In the genomic region with DNA sequence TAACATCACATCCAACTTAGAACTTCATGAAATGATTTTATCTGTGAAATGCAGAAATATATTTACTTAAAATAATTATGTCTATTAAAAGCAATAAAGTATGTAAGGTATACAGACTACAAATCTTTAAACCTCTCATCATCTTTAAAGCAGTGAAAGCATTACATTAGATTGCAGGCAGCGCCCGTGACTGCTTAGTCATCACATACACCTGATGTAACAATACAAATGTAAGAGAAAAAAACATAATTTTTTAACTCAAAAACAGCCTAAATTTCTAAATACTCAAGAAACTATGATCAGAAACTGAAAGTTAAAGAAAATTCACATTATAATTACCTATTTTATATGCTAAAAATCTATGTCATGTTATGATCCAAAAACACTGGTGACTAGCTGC, we compare ENCODE assay signal across 10 mouse cellular contexts. TPM values are rescaled to one million over a fixed set of nuclear protein-coding genes. Genes with fewer than 3 reads are reported as not detected.
A peak's percentile ranks its signal among the peaks of the same experiment; 100 is the strongest.
DNase-seq lines count a peak whose midpoint lies in the region; ATAC-seq and TF ChIP-seq lines count a peak whose summit lies in the region.
"Had no signal": no experiment of that assay in that cellular context is flagged by ENCODE, and none has a peak within 500 bp of the region (broad histone marks: within the 10 kb centered on the region; RNA-seq: fewer than 3 reads in every experiment).

No protein-coding gene starts in this region.

- H3K9me3 ChIP-seq in heart, embryonic 16.5 days (replicated peaks; ENCODE audit: control insufficient read depth, low read length) = no peaks in the 10 kb centered on the region
- H3K9me3 ChIP-seq in heart, embryonic 10.5 days = no peaks in the 10 kb centered on the region
- no peaks in the 10 kb centered on the region for H3K9me3 ChIP-seq in limb, embryonic 10.5 days (replicated peaks)
- no peaks in the 10 kb centered on the region for H3K9me3 ChIP-seq in stomach, embryonic 16.5 days (replicated peaks; ENCODE audit: control insufficient read depth, low read length)
- H3K9me3 ChIP-seq: liver, embryonic 15.5 days had no signal

- DNase-seq in heart, embryonic 10.5 days (ENCODE audit: low spot score) = no peak
- peak; percentile 1 for DNase-seq in thymus, postnatal 14 days
- DNase-seq in thymus, adult 2 months = no peak
- DNase-seq in limb, embryonic 10.5 days (ENCODE audit: low spot score) = peak; percentile 14
- no peak for DNase-seq in spleen, postnatal 36 days (ENCODE audit: low spot score in 2 of 2)
- DNase-seq in embryo, embryonic 10.5 days (ENCODE audit: low spot score) = no peak
- DNase-seq: heart, adult 11 months had no signal

- no peak overlapping the region for H3K27ac ChIP-seq in heart, embryonic 16.5 days (ENCODE audit: low read length)
- no peak overlapping the region for H3K27ac ChIP-seq in heart, embryonic 10.5 days
- no peak overlapping the region for H3K27ac ChIP-seq in thymus, adult 2 months (ENCODE audit: control insufficient read depth, insufficient read depth, low read length)
- H3K27ac ChIP-seq in limb, embryonic 10.5 days = no peak overlapping the region
- no peak overlapping the region for H3K27ac ChIP-seq in stomach, embryonic 16.5 days (ENCODE audit: low read length)

- H3K36me3 ChIP-seq in heart, embryonic 16.5 days (ENCODE audit: control insufficient read depth, insufficient read depth) = peaks cover 26% of the 10 kb centered on the region
- peaks cover 50% of the 10 kb centered on the region for H3K36me3 ChIP-seq in heart, embryonic 10.5 days
- peaks cover 48% of the 10 kb centered on the region for H3K36me3 ChIP-seq in thymus, adult 2 months (ENCODE audit: control insufficient read depth, insufficient read depth, low read length)
- H3K36me3 ChIP-seq in limb, embryonic 10.5 days = peaks cover 73% of the 10 kb centered on the region
- peaks cover 16% of the 10 kb centered on the region for H3K36me3 ChIP-seq in stomach, embryonic 16.5 days (ENCODE audit: control insufficient read depth, insufficient read depth, low read length)

- no peaks in the 10 kb centered on the region for H3K27me3 ChIP-seq in heart, embryonic 16.5 days (ENCODE audit: control insufficient read depth, insufficient read depth, low read length)
- no peaks in the 10 kb centered on the region for H3K27me3 ChIP-seq in heart, embryonic 10.5 days (ENCODE audit: insufficient read depth, poor library complexity, severe bottlenecking)
- no peaks in the 10 kb centered on the region for H3K27me3 ChIP-seq in thymus, adult 2 months (ENCODE audit: control insufficient read depth, insufficient read depth, low read length)
- H3K27me3 ChIP-seq in limb, embryonic 10.5 days (ENCODE audit: low read depth, poor library complexity, severe bottlenecking) = no peaks in the 10 kb centered on the region
- H3K27me3 ChIP-seq in stomach, embryonic 16.5 days (ENCODE audit: control insufficient read depth, insufficient read depth, low read length) = no peaks in the 10 kb centered on the region
- H3K27me3 ChIP-seq: liver, embryonic 15.5 days had no signal

- ATAC-seq in heart, embryonic 16.5 days (replicated peaks; ENCODE audit: extremely low read depth, insufficient read depth, low FRiP score) = no peak
- no peak for ATAC-seq in stomach, embryonic 16.5 days (ENCODE audit: insufficient read depth, low FRiP score)

- TF ChIP-seq CTCF in thymus, adult 2 months (IDR thresholded peaks at IDR 0.05; ENCODE audit: borderline replicate concordance, control insufficient read depth, extremely low read depth, insufficient read depth, low read length, poor library complexity) = no peak

- peak overlapping the region; percentile 26; the same call in 1 of the 2 replicates for H3K4me2 ChIP-seq in heart, embryonic 16.5 days (ENCODE audit: low read depth, low read length)
- H3K4me2 ChIP-seq in stomach, embryonic 16.5 days (ENCODE audit: low read depth, low read length) = peak overlapping the region; percentile 42; the same call in 1 of the 2 replicates

- WGBS in heart, embryonic 16.5 days = 32% methylated on average over 2 of the region's 2 CpGs
- WGBS in heart, embryonic 10.5 days = 80% methylated on average over 2 of the region's 2 CpGs
- WGBS in thymus, adult 2 months = 59% methylated on average over 2 of the region's 2 CpGs
- WGBS in limb, embryonic 10.5 days = 87% methylated on average over 2 of the region's 2 CpGs
- 38% methylated on average over 2 of the region's 2 CpGs for WGBS in stomach, embryonic 16.5 days

- TF ChIP-seq POLR2A in thymus, adult 2 months (IDR thresholded peaks at IDR 0.05; ENCODE audit: control insufficient read depth, extremely low read depth, insufficient read depth, low read length, poor library complexity) = no peak

- no peak overlapping the region; the same call in 1 of the 2 replicates for H3K9ac ChIP-seq in heart, embryonic 16.5 days (ENCODE audit: low read length)
- no peak overlapping the region for H3K9ac ChIP-seq in stomach, embryonic 16.5 days (ENCODE audit: low read length)
- H3K9ac ChIP-seq: liver, embryonic 15.5 days had no signal

- no peak overlapping the region for H3K4me3 ChIP-seq in heart, embryonic 16.5 days (ENCODE audit: low read length)
- no peak overlapping the region for H3K4me3 ChIP-seq in heart, embryonic 10.5 days
- no peak overlapping the region for H3K4me3 ChIP-seq in thymus, adult 2 months (ENCODE audit: control insufficient read depth, insufficient read depth, low read length)
- H3K4me3 ChIP-seq in limb, embryonic 10.5 days = no peak overlapping the region
- no peak overlapping the region for H3K4me3 ChIP-seq in stomach, embryonic 16.5 days (replicated peaks; ENCODE audit: low read length)
- H3K4me3 ChIP-seq: liver, embryonic 15.5 days had no signal

- H3K4me1 ChIP-seq in heart, embryonic 16.5 days (ENCODE audit: control insufficient read depth, insufficient read depth, low read length) = peaks cover 15% of the 10 kb centered on the region
- peaks cover 4% of the 10 kb centered on the region; the same call in 1 of the 2 replicates for H3K4me1 ChIP-seq in heart, embryonic 10.5 days
- H3K4me1 ChIP-seq in thymus, adult 2 months (replicated peaks; ENCODE audit: control insufficient read depth, insufficient read depth, low read length) = peaks cover 6% of the 10 kb centered on the region
- H3K4me1 ChIP-seq in limb, embryonic 10.5 days = peaks cover under 1% of the 10 kb centered on the region; the same call in 1 of the 2 replicates
- peaks cover 15% of the 10 kb centered on the region for H3K4me1 ChIP-seq in stomach, embryonic 16.5 days (ENCODE audit: control insufficient read depth, insufficient read depth, low read length)

RNA-seq across cellular contexts. Expression of gene Chd2, which starts 11.5 kb away (rescaled TPM):
- polyA plus RNA-seq in heart, embryonic 16.5 days (2015; fragmentation: Nextera tagmentation; extraction: Ambion mirVana) = 33.1 and 36.5 TPM in 2 replicates
- 43.6 and 46.0 TPM in 2 replicates for polyA plus RNA-seq in heart, embryonic 10.5 days (2016; fragmentation: Nextera tagmentation; extraction: Ambion mirVana)
- polyA plus RNA-seq in thymus, adult 2 months (2012; rRNA removed) = 84.9 and 88.1 TPM in 2 replicates
- 33.7 and 53.2 TPM in 2 replicates for polyA plus RNA-seq in limb, embryonic 10.5 days (2016; fragmentation: Nextera tagmentation; extraction: Ambion mirVana)
- 35.8 and 44.5 TPM in 2 replicates for polyA plus RNA-seq in stomach, embryonic 16.5 days (2015; fragmentation: Nextera tagmentation; extraction: Ambion mirVana)

Comparison
In these comparisons a context has a peak if more than half of its experiments do, and no peak if none do; other contexts are left out.
1. DNase-seq: peak in thymus, postnatal 14 days (single experiment) and limb, embryonic 10.5 days (single experiment); none in heart, embryonic 10.5 days (single experiment), thymus, adult 2 months (single experiment), spleen, postnatal 36 days (0 of 2) and embryo, embryonic 10.5 days (single experiment).